Mouse (Mus musculus): ENCODE results near the gene Adprhl1.

GRCm38 (mm10) chr8:13254019-13254418 lies at the start of gene Adprhl1:
- TF ChIP-seq CTCF (IDR thresholded peaks at IDR 0.05; ENCODE audit: low read depth): peak; percentile 93
- no peak for TF ChIP-seq EP300 (IDR thresholded peaks at IDR 0.05; ENCODE audit: low read depth)

All from liver, embryonic 14.5 days (tissue).